Mouse (Mus musculus): Measurements from ENCODE around the gene Ccnb3. TPM values are rescaled to one million over a fixed set of nuclear protein-coding genes. Genes with fewer than 3 reads are reported as not detected.

Gene Ccnb3
- polyA plus RNA-seq (2014; fragmentation: Nextera tagmentation; extraction: Ambion mirVana): 0.03 and 0.10 TPM in 2 replicates

DNA sequence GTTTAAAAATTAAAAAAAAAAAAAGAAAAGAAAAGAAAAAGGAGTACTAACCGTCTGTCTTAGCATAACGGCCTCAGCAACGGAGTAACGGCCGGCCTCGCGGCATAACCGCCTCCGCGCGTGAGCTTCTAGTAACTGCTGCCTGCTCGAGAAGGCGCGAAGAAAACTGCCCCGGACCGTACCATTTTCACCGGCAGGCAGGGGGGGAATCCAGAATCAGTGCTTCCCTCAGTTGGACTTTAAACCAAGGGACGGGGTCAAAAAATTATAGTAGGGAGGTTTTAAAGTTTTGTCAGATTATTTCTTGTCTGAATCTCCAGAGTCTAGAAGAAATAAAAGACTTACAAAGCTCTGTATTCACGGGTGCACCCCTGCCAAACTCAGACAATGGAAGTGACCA is at the start of gene Ccnb3:
TSS of gene Ccnb3 (minus strand) at position 101 of the 400 bp plus-strand sequence.
- no peaks in the 10 kb centered on the region for H3K4me1 ChIP-seq (ENCODE audit: control insufficient read depth, insufficient read depth, low read length)
- WGBS: 95% methylated on average over 19 of the region's 19 CpGs
- DNase-seq (ENCODE audit: low spot score) (no peak), ATAC-seq (ENCODE audit: insufficient number of reproducible peaks, low FRiP score, low TSS enrichment, low read depth) (no peak)
- no peak within 1 kb of the TSS for H3K9ac ChIP-seq (ENCODE audit: low read length)
- no peak within 1 kb of the TSS for H3K4me2 ChIP-seq (ENCODE audit: low read depth, severe bottlenecking)
- no peaks in the 10 kb centered on the region for H3K36me3 ChIP-seq (ENCODE audit: control insufficient read depth, insufficient read depth, low read length)
- no peaks in the 10 kb centered on the region for H3K27me3 ChIP-seq (ENCODE audit: control insufficient read depth, insufficient read depth, low read length)
- H3K4me3 ChIP-seq (ENCODE audit: low read depth, low read length): no peak within 1 kb of the TSS
- no peaks in the 10 kb centered on the region for H3K9me3 ChIP-seq (ENCODE audit: control insufficient read depth, low read length)
- no peak within 1 kb of the TSS for H3K27ac ChIP-seq (replicated peaks; ENCODE audit: low read depth, low read length)

DNA sequence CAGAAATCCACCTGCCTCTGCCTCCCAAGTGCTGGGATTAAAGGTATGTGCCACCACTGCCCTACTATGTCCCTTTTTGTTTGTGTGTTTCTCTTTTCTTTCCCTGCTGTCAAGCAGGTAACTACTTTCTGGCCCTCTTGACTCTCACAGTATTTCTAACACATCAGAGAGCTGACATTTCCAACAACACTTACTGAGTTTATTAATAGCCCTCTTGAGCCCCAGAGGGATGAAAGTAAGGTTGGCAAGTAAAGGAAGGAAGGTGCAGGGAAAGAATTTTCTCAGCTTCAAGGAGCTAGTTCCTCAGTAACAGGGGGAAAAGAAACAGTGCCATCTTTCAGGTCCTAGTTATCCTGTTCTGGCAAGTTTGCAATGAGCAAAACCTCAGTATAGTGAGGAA is 48.9 kb upstream of the Ccnb3 start:
- no peaks in the 10 kb centered on the region for H3K4me1 ChIP-seq (ENCODE audit: control insufficient read depth, insufficient read depth, low read length)
- H3K36me3 ChIP-seq (ENCODE audit: control insufficient read depth, insufficient read depth, low read length): no peaks in the 10 kb centered on the region
- DNase-seq (ENCODE audit: low spot score): no peak
- no peak overlapping the region for H3K4me3 ChIP-seq (ENCODE audit: low read depth, low read length)
- H3K27ac ChIP-seq (replicated peaks; ENCODE audit: low read depth, low read length): no peak overlapping the region
- ATAC-seq (ENCODE audit: insufficient number of reproducible peaks, low FRiP score, low TSS enrichment, low read depth): no peak
- no peak overlapping the region for H3K4me2 ChIP-seq (ENCODE audit: low read depth, severe bottlenecking)
- H3K27me3 ChIP-seq (ENCODE audit: control insufficient read depth, insufficient read depth, low read length): no peaks in the 10 kb centered on the region
- no peaks in the 10 kb centered on the region for H3K9me3 ChIP-seq (ENCODE audit: control insufficient read depth, low read length)
- no peak overlapping the region for H3K9ac ChIP-seq (ENCODE audit: low read length)

DNA sequence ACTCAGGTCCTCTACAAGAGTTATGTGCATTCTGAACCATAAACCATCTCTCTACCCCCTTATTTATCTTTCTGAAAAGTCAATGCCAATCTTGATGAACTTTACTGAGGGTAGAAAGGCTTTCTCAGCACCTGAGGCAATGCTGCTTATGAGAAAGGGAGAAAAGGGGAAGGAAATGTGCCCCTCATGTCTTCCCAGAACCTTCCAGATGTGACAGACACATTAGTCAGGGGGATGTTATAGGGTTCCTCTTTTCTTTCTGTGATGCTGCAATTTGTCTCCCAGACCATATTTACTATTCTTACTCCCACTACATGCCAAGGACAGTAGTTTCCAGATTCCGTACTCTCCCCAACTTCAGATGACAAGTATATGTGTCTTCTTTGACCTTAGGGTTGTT is 44.5 kb upstream of the Ccnb3 start:
- H3K36me3 ChIP-seq (ENCODE audit: control insufficient read depth, insufficient read depth, low read length): no peaks in the 10 kb centered on the region
- WGBS: 83% methylated on average over 1 of the region's 1 CpGs
- H3K27ac ChIP-seq (replicated peaks; ENCODE audit: low read depth, low read length): no peak overlapping the region
- ATAC-seq (ENCODE audit: insufficient number of reproducible peaks, low FRiP score, low TSS enrichment, low read depth): no peak
- DNase-seq (ENCODE audit: low spot score): no peak
- H3K9me3 ChIP-seq (ENCODE audit: control insufficient read depth, low read length): no peaks in the 10 kb centered on the region
- H3K4me1 ChIP-seq (ENCODE audit: control insufficient read depth, insufficient read depth, low read length): no peaks in the 10 kb centered on the region
- H3K4me3 ChIP-seq (ENCODE audit: low read depth, low read length): no peak overlapping the region
- no peaks in the 10 kb centered on the region for H3K27me3 ChIP-seq (ENCODE audit: control insufficient read depth, insufficient read depth, low read length)
- no peak overlapping the region for H3K4me2 ChIP-seq (ENCODE audit: low read depth, severe bottlenecking)
- H3K9ac ChIP-seq (ENCODE audit: low read length): no peak overlapping the region

DNA sequence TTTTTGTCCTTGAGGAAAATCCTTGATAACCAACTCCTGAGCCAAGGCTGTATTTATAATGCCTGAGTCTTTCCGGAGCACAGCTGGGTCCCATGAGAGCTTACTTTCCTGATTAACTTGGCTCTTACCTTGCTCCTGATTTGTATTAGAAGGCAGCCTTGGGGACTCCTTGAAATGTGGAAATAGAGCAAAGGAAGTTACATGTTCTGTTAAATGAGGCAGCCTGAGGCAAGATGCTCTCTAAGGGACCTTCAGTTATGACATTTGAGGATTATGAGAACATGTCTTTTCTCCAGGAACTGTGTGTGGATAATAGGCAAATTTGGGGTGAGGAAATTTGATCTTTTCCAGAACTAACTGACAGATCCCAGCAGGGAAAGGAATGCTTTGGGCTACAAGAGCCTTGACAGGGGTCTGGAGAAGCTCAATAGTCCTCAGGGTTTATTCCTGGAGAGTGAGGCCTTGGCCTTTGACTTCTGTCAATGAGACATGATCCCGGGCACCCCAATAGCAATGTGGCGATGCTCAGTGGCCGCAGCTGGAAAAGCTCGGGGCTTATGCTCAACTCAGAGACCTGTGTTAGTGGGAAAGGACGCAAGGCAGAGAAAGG is 38.5 kb upstream of the Ccnb3 start:
- Histone ChIP-seq H3K27me3 (ENCODE audit: control insufficient read depth, insufficient read depth, low read length) (no peaks in the 10 kb centered on the region), H3K9me3 (ENCODE audit: control insufficient read depth, low read length) (no peaks in the 10 kb centered on the region), H3K4me1 (ENCODE audit: control insufficient read depth, insufficient read depth, low read length) (no peaks in the 10 kb centered on the region), H3K9ac (ENCODE audit: low read length) (no peak overlapping the region), H3K27ac (replicated peaks; ENCODE audit: low read depth, low read length) (no peak overlapping the region), H3K36me3 (ENCODE audit: control insufficient read depth, insufficient read depth, low read length) (no peaks in the 10 kb centered on the region), H3K4me3 (ENCODE audit: low read depth, low read length) (no peak overlapping the region), H3K4me2 (ENCODE audit: low read depth, severe bottlenecking) (no peak overlapping the region)
- WGBS: 39% methylated on average over 6 of the region's 6 CpGs
- no peak for ATAC-seq (ENCODE audit: insufficient number of reproducible peaks, low FRiP score, low TSS enrichment, low read depth)
- DNase-seq (ENCODE audit: low spot score): peak; percentile 23

GRCm38 (mm10) chrX:7068002-7068401 is 26.6 kb upstream of the Ccnb3 start:
- Histone ChIP-seq H3K4me3 (ENCODE audit: low read depth, low read length) (no peak overlapping the region), H3K4me2 (ENCODE audit: low read depth, severe bottlenecking) (no peak overlapping the region), H3K9me3 (ENCODE audit: control insufficient read depth, low read length) (no peaks in the 10 kb centered on the region), H3K27ac (replicated peaks; ENCODE audit: low read depth, low read length) (no peak overlapping the region), H3K36me3 (ENCODE audit: control insufficient read depth, insufficient read depth, low read length) (no peaks in the 10 kb centered on the region), H3K9ac (ENCODE audit: low read length) (no peak overlapping the region), H3K4me1 (ENCODE audit: control insufficient read depth, insufficient read depth, low read length) (no peaks in the 10 kb centered on the region), H3K27me3 (ENCODE audit: control insufficient read depth, insufficient read depth, low read length) (no peaks in the 10 kb centered on the region)
- ATAC-seq (ENCODE audit: insufficient number of reproducible peaks, low FRiP score, low TSS enrichment, low read depth): no peak
- DNase-seq (ENCODE audit: low spot score): no peak
- 75% methylated on average over 2 of the region's 2 CpGs for WGBS

- Histone ChIP-seq H3K27ac (replicated peaks; ENCODE audit: low read depth, low read length) (no peak within 1 kb of the TSS), H3K4me3 (ENCODE audit: low read depth, low read length) (no peak within 1 kb of the TSS), H3K36me3 (ENCODE audit: control insufficient read depth, insufficient read depth, low read length) (no peaks in the 10 kb centered on the region), H3K9ac (ENCODE audit: low read length) (no peak within 1 kb of the TSS), H3K27me3 (ENCODE audit: control insufficient read depth, insufficient read depth, low read length) (no peaks in the 10 kb centered on the region), H3K4me2 (ENCODE audit: low read depth, severe bottlenecking) (no peak within 1 kb of the TSS), H3K4me1 (ENCODE audit: control insufficient read depth, insufficient read depth, low read length) (no peaks in the 10 kb centered on the region), H3K9me3 (ENCODE audit: control insufficient read depth, low read length) (no peaks in the 10 kb centered on the region)
- ATAC-seq (ENCODE audit: insufficient number of reproducible peaks, low FRiP score, low TSS enrichment, low read depth) (no peak), DNase-seq (ENCODE audit: low spot score) (no peak)
- WGBS: 90% methylated on average over 1 of the region's 1 CpGs
Observed at GRCm38 (mm10) chrX:7067219-7067618, 25.8 kb upstream of the Ccnb3 start, which contains the start of gene Akap4. TSS of gene Akap4 (plus strand) at chrX:7067519.

DNA sequence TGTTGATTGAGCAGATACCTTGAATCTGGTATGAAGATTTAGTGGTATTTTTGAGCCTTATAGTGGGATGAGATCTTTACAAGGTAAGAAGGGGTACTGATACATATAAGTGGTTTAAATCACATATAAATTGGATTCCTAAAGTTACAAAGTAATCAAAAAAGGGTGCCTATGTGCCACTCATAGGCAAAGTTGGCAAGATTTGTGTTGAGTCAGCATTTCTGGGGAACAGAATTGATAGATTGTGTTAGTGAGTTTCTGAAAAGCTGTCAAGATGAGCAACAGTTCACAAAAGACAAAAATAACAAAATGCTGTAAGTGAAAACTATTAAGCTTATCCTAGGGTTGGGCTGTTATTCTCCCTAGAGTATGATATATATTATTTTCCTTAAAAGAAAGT is 22.7 kb upstream of the Ccnb3 start:
- no peak for DNase-seq (ENCODE audit: low spot score)
- Histone ChIP-seq H3K4me2 (ENCODE audit: low read depth, severe bottlenecking) (no peak overlapping the region), H3K9ac (ENCODE audit: low read length) (no peak overlapping the region), H3K27me3 (ENCODE audit: control insufficient read depth, insufficient read depth, low read length) (no peaks in the 10 kb centered on the region), H3K36me3 (ENCODE audit: control insufficient read depth, insufficient read depth, low read length) (no peaks in the 10 kb centered on the region), H3K4me1 (ENCODE audit: control insufficient read depth, insufficient read depth, low read length) (no peaks in the 10 kb centered on the region), H3K9me3 (ENCODE audit: control insufficient read depth, low read length) (no peaks in the 10 kb centered on the region), H3K27ac (replicated peaks; ENCODE audit: low read depth, low read length) (no peak overlapping the region), H3K4me3 (ENCODE audit: low read depth, low read length) (no peak overlapping the region)
- no peak for ATAC-seq (ENCODE audit: insufficient number of reproducible peaks, low FRiP score, low TSS enrichment, low read depth)

DNA sequence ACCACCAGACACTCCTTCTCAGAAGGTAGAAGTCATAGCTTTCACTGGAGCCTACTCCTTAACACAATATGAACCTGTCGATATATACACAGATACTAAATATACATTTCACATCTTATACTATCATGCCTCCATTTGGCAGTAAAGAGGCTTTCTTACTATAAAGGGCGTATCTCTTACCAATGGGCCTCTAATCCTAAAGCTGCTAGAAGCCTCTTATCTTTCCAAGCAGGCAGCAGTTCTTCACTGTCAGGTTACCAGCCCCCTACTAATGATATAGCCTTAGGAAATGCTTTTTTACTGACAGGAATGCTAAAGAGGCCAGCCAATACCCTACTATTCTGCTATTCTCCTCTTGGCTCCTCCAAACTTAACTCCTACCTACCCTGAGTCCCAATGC is 16.2 kb upstream of the Ccnb3 start:
- no peak for ATAC-seq (ENCODE audit: insufficient number of reproducible peaks, low FRiP score, low TSS enrichment, low read depth)
- WGBS: 87% methylated on average over 2 of the region's 2 CpGs
- no peak for DNase-seq (ENCODE audit: low spot score)

GRCm38 (mm10) chrX:7057056-7057455 is 15.6 kb upstream of the Ccnb3 start:
- ATAC-seq (ENCODE audit: insufficient number of reproducible peaks, low FRiP score, low TSS enrichment, low read depth) (no peak), DNase-seq (ENCODE audit: low spot score) (no peak)
- Histone ChIP-seq H3K4me3 (ENCODE audit: low read depth, low read length) (no peak overlapping the region), H3K27me3 (ENCODE audit: control insufficient read depth, insufficient read depth, low read length) (no peaks in the 10 kb centered on the region), H3K9me3 (ENCODE audit: control insufficient read depth, low read length) (no peaks in the 10 kb centered on the region), H3K4me1 (ENCODE audit: control insufficient read depth, insufficient read depth, low read length) (no peaks in the 10 kb centered on the region), H3K4me2 (ENCODE audit: low read depth, severe bottlenecking) (no peak overlapping the region), H3K27ac (replicated peaks; ENCODE audit: low read depth, low read length) (no peak overlapping the region), H3K36me3 (ENCODE audit: control insufficient read depth, insufficient read depth, low read length) (no peaks in the 10 kb centered on the region), H3K9ac (ENCODE audit: low read length) (no peak overlapping the region)

More for the DNA sequence above, 16.2 kb upstream of the Ccnb3 start:
- no peaks in the 10 kb centered on the region for H3K4me1 ChIP-seq (ENCODE audit: control insufficient read depth, insufficient read depth, low read length)
- no peaks in the 10 kb centered on the region for H3K9me3 ChIP-seq (ENCODE audit: control insufficient read depth, low read length)
- no peaks in the 10 kb centered on the region for H3K36me3 ChIP-seq (ENCODE audit: control insufficient read depth, insufficient read depth, low read length)
- no peak overlapping the region for H3K9ac ChIP-seq (ENCODE audit: low read length)
- H3K4me3 ChIP-seq (ENCODE audit: low read depth, low read length): no peak overlapping the region
- no peak overlapping the region for H3K4me2 ChIP-seq (ENCODE audit: low read depth, severe bottlenecking)
- no peak overlapping the region for H3K27ac ChIP-seq (replicated peaks; ENCODE audit: low read depth, low read length)
- no peaks in the 10 kb centered on the region for H3K27me3 ChIP-seq (ENCODE audit: control insufficient read depth, insufficient read depth, low read length)
